8 mouse cellular contexts compared by ENCODE assay signal in genomic region chr4:120667555-120667954, GRCm38 (mm10). TPM values are rescaled to one million over a fixed set of nuclear protein-coding genes. Genes with fewer than 3 reads are reported as not detected.
DNase-seq lines count a peak whose midpoint lies in the region; ATAC-seq lines count a peak whose summit lies in the region.

No protein-coding gene starts in this region.

- H3K4me2 ChIP-seq in kidney, embryonic 14.5 days (replicated peaks; ENCODE audit: low read depth, low read length): peak overlapping the region; percentile 97
- peak overlapping the region; percentile 100 for H3K4me2 ChIP-seq in hindbrain, embryonic 16.5 days (ENCODE audit: low read length)
- peak overlapping the region; percentile 99 for H3K4me2 ChIP-seq in midbrain, embryonic 15.5 days

- no peaks in the 10 kb centered on the region for H3K9me3 ChIP-seq in kidney, embryonic 14.5 days (ENCODE audit: control insufficient read depth, low read length)
- no peaks in the 10 kb centered on the region for H3K9me3 ChIP-seq in embryonic facial prominence, embryonic 10.5 days
- H3K9me3 ChIP-seq in hindbrain, embryonic 16.5 days (ENCODE audit: control insufficient read depth, low read length): no peaks in the 10 kb centered on the region
- H3K9me3 ChIP-seq in midbrain, embryonic 15.5 days: no peaks in the 10 kb centered on the region

- no peak overlapping the region for H3K27ac ChIP-seq in kidney, embryonic 14.5 days (ENCODE audit: low read depth, low read length)
- peak overlapping the region; percentile 69 for H3K27ac ChIP-seq in embryonic facial prominence, embryonic 10.5 days (replicated peaks)
- H3K27ac ChIP-seq in hindbrain, embryonic 16.5 days (ENCODE audit: low read depth, low read length): no peak overlapping the region
- no peak overlapping the region for H3K27ac ChIP-seq in midbrain, embryonic 15.5 days

- no peaks in the 10 kb centered on the region for H3K4me1 ChIP-seq in kidney, embryonic 14.5 days (ENCODE audit: control insufficient read depth, insufficient read depth, low read length)
- peaks cover 20% of the 10 kb centered on the region for H3K4me1 ChIP-seq in embryonic facial prominence, embryonic 10.5 days
- peaks cover 8% of the 10 kb centered on the region for H3K4me1 ChIP-seq in hindbrain, embryonic 16.5 days (ENCODE audit: control insufficient read depth, insufficient read depth, low read depth, low read length)
- H3K4me1 ChIP-seq in midbrain, embryonic 15.5 days: peaks cover 17% of the 10 kb centered on the region

- peaks cover 22% of the 10 kb centered on the region for H3K27me3 ChIP-seq in kidney, embryonic 14.5 days (ENCODE audit: control insufficient read depth, insufficient read depth, low read length)
- peaks cover 72% of the 10 kb centered on the region for H3K27me3 ChIP-seq in embryonic facial prominence, embryonic 10.5 days (replicated peaks; ENCODE audit: low read depth, poor library complexity, severe bottlenecking)
- peaks cover 17% of the 10 kb centered on the region for H3K27me3 ChIP-seq in hindbrain, embryonic 16.5 days (replicated peaks; ENCODE audit: control insufficient read depth, insufficient read depth, low read length)
- H3K27me3 ChIP-seq in midbrain, embryonic 15.5 days (replicated peaks): peaks cover 27% of the 10 kb centered on the region

- no peaks in the 10 kb centered on the region for H3K36me3 ChIP-seq in kidney, embryonic 14.5 days (ENCODE audit: control insufficient read depth, insufficient read depth, low read length)
- H3K36me3 ChIP-seq in embryonic facial prominence, embryonic 10.5 days (replicated peaks): no peaks in the 10 kb centered on the region
- H3K36me3 ChIP-seq in hindbrain, embryonic 16.5 days (ENCODE audit: control insufficient read depth, insufficient read depth, low read length): no peaks in the 10 kb centered on the region
- H3K36me3 ChIP-seq in midbrain, embryonic 15.5 days (replicated peaks): no peaks in the 10 kb centered on the region

- H3K9ac ChIP-seq in kidney, embryonic 14.5 days (ENCODE audit: low read depth, low read length): peak overlapping the region; percentile 59
- peak overlapping the region; percentile 69 for H3K9ac ChIP-seq in hindbrain, embryonic 16.5 days (ENCODE audit: low read depth, low read length)
- H3K9ac ChIP-seq in midbrain, embryonic 15.5 days: peak overlapping the region; percentile 44; the same call in 1 of the 2 replicates

- no peak for DNase-seq in kidney, postnatal 36 days
- no peak for DNase-seq in embryonic facial prominence, embryonic 10.5 days (ENCODE audit: low spot score)
- DNase-seq in left cerebral cortex, adult 9 months (ENCODE audit: low spot score in 2 of 2): no peak
- no peak for DNase-seq in gastrocnemius, adult 8-10 months (ENCODE audit: low spot score in 2 of 2)
- DNase-seq in right cerebral cortex, adult 2 months (ENCODE audit: low spot score in 2 of 2): no peak

- H3K4me3 ChIP-seq in kidney, embryonic 14.5 days (ENCODE audit: low read length): peak overlapping the region; percentile 52
- H3K4me3 ChIP-seq in embryonic facial prominence, embryonic 10.5 days: peak overlapping the region; percentile 84
- peak overlapping the region; percentile 61 for H3K4me3 ChIP-seq in hindbrain, embryonic 16.5 days (ENCODE audit: low read length)
- peak overlapping the region; percentile 55 for H3K4me3 ChIP-seq in midbrain, embryonic 15.5 days

- ATAC-seq in kidney, embryonic 14.5 days (ENCODE audit: low FRiP score, low TSS enrichment): 0 out of 2 replicates have a peak, but pooled peaks have one; percentile 2
- no peak for ATAC-seq in hindbrain, embryonic 16.5 days
- ATAC-seq in midbrain, embryonic 15.5 days (replicated peaks): no peak; the same call in 1 of the 2 replicates

- 11% methylated on average over 10 of the region's 10 CpGs for WGBS in kidney, embryonic 14.5 days
- 11% methylated on average over 10 of the region's 10 CpGs for WGBS in embryonic facial prominence, embryonic 10.5 days
- WGBS in hindbrain, embryonic 16.5 days: 18% methylated on average over 10 of the region's 10 CpGs
- 14% methylated on average over 10 of the region's 10 CpGs for WGBS in midbrain, embryonic 15.5 days

RNA-seq across cellular contexts. Expression of gene Cited4, which starts 1.2 kb away (rescaled TPM):
- polyA plus RNA-seq in kidney, embryonic 14.5 days (2014; fragmentation: Nextera tagmentation; extraction: Ambion mirVana): 9.3 and 11.0 TPM in 2 replicates
- polyA plus RNA-seq in embryonic facial prominence, embryonic 10.5 days (2016; fragmentation: Nextera tagmentation; extraction: Ambion mirVana): 9.9 and 10.3 TPM in 2 replicates
- polyA plus RNA-seq in hindbrain, embryonic 16.5 days (2015; fragmentation: Nextera tagmentation; extraction: Ambion mirVana): 1.2 and 2.4 TPM in 2 replicates
- 0.53 and 0.82 TPM in 2 replicates for polyA plus RNA-seq in midbrain, embryonic 15.5 days (2015; fragmentation: Nextera tagmentation; extraction: Ambion mirVana)
- total RNA-seq in gastrocnemius, adult 8-10 months (2022): 10 to 100 TPM in 3 of 4 experiments, 1 to 10 TPM in 1; 6.1 to 27.5 (median 16.1) TPM
